Mouse (Mus musculus): ENCODE measurements at regions not wholly inside any gene's neighbourhood (a gene's known extent, or its start where the extent isn't known, plus 50 kb on each side); places are given as distances from the start of the nearest gene placed in this dataset.

DNA sequence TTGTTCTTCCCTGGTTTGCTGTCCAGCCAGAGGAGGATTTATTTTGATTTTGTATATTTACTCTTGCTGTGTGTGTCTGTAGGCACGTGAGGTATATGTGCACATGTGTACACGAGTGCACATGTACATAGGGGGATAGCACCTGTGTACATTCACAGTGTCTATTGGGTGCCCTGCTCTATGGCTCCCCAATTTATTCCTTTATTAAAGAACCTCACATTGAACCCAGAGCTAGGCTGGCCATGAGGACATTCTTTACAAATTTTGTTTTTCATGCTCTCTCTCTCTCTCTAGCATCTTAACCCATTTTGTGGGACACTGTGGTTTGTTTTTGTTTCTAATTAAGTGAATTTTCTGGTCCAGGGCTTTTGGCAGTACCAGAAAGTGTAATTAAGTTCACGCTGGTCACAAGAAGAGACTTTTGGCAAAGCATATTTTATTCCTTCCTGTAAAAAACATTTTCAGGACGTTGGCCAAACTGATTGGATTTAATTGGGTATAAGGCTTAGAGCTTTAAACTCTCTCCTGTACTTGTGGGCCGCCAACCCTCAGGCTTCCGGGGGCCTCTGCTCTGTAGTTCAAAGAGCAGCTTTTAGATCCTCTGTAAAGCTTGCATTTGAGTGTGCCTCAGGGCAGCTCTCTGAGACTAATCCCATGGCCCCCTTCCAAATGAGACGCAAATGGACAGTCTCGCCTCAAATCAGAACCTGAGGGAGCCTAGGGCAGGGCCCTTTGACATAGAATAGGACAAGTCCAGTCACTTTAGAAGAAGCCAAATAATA is 365.9 kb downstream of the Sox11 start:
- Histone ChIP-seq H3K4me3 (replicated peaks; ENCODE audit: low read length) (no peak overlapping the region), H3K4me1 (replicated peaks; ENCODE audit: low read depth, low read length) (no peaks in the 10 kb centered on the region), H3K9me3 (ENCODE audit: low read length) (no peaks in the 10 kb centered on the region), H3K36me3 (ENCODE audit: insufficient read depth, low read length) (no peaks in the 10 kb centered on the region), H3K27me3 (ENCODE audit: insufficient read depth, low read length) (no peaks in the 10 kb centered on the region)
- no peak for TF ChIP-seq CTCF (conservative IDR thresholded peaks at IDR 0.05; ENCODE audit: low read length)
- no peak for TF ChIP-seq POU5F1 (IDR thresholded peaks at IDR 0.05; ENCODE audit: borderline replicate concordance, low read length)
- no peak for TF ChIP-seq NANOG (IDR thresholded peaks at IDR 0.05; ENCODE audit: borderline replicate concordance, low read length)

DNA sequence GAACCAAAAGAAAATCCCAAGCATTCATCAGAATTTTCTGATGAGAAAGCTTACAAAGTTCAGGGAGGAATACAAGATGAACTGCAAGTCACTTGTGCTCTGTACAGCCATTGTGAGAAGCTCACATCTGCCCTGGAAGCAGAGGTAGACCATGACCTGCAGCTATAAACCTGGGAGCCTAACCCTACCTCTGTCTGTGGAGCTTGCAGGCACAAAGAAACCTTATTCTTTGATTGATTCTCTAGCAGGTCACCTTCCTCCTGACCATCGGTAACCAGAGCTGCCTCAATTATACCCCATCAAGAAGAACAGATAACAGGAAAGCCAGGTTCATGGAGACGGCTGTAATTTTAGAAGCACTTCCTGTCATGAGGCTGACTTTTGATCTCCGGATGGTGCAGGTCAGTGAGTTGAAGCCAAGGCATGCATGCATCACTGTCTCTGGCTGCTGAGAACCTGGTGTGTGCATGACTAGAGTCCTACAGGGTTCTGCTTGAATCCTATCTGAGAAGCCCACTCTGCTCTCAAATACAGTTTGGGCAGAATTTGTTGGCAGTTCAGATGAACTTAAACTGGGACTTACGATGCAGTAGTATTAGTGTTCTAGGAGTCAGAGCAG is 369.8 kb downstream of the Sox11 start:
- Histone ChIP-seq H3K4me1 (replicated peaks; ENCODE audit: low read depth, low read length) (no peaks in the 10 kb centered on the region), H3K9me3 (ENCODE audit: low read length) (no peaks in the 10 kb centered on the region), H3K27me3 (ENCODE audit: insufficient read depth, low read length) (no peaks in the 10 kb centered on the region), H3K4me3 (replicated peaks; ENCODE audit: low read length) (no peak overlapping the region), H3K36me3 (ENCODE audit: insufficient read depth, low read length) (no peaks in the 10 kb centered on the region)
- TF ChIP-seq NANOG (IDR thresholded peaks at IDR 0.05; ENCODE audit: borderline replicate concordance, low read length), result no peak
- no peak for TF ChIP-seq CTCF (conservative IDR thresholded peaks at IDR 0.05; ENCODE audit: low read length)
- TF ChIP-seq POU5F1 (IDR thresholded peaks at IDR 0.05; ENCODE audit: borderline replicate concordance, low read length), result no peak

DNA sequence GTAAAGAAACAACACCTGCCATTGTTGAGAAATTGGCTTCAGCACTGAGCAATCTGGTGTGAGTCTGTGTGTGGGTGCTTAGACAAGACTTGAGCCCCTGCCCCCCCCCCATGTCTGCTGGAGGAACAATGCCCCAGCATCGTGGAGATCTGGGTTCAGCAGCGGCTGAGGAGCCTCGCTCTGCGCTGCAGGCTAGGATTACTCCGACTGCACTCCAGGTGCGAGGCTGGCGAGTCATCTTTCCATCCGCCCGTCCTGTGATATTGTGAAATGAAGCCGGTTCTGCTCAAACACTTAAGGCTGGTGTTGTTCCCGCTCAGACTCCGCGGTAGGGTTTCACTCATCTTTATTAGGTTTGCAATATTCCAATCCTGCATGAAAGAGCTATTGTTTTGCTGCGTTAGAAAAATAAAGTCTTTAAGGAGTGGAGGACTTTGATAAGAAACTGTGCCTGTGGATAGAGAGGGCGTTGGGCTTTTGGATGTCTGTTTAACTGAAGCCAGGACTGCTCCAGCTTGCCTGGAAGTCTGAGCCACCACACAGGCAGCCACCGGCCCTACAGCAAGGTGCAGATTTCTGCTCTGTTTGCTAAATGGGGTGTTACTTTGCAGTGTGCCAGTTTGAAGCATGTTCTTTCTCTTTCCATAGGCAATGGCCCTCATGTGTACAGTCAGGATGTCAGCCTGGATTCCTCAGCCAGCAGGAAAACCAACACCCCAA is 375.2 kb downstream of the Sox11 start:
- H3K4me3 ChIP-seq (replicated peaks; ENCODE audit: low read length), result no peak overlapping the region
- peaks cover 5% of the 10 kb centered on the region; the same call in 1 of the 2 replicates for H3K27me3 ChIP-seq (ENCODE audit: insufficient read depth, low read length)
- no peaks in the 10 kb centered on the region for H3K4me1 ChIP-seq (replicated peaks; ENCODE audit: low read depth, low read length)
- no peaks in the 10 kb centered on the region for H3K36me3 ChIP-seq (ENCODE audit: insufficient read depth, low read length)
- TF ChIP-seq CTCF (conservative IDR thresholded peaks at IDR 0.05; ENCODE audit: low read length), result no peak
- TF ChIP-seq NANOG (IDR thresholded peaks at IDR 0.05; ENCODE audit: borderline replicate concordance, low read length), result no peak
- TF ChIP-seq POU5F1 (IDR thresholded peaks at IDR 0.05; ENCODE audit: borderline replicate concordance, low read length), result no peak
- H3K9me3 ChIP-seq (ENCODE audit: low read length), result no peaks in the 10 kb centered on the region

DNA sequence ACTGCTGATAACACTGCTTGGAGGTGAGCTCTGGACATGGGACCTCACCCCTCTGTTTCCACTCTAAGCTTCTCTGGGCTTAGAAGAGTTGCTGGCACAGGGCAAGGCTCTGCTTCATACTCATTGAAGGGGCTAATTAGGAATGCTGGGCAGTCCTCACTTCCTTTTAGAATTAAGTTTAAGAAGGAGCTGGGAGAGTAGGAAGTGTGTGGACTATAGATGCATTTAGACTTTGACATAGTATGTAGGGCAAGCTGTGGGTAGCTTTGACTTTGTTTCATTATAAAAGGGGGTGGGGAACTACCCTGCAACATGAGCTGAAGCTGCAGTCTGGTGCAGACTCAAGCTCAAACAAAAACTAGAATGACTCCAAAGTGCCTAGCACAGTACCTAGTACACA is 378.5 kb downstream of the Sox11 start:
- Histone ChIP-seq H3K4me3 (replicated peaks; ENCODE audit: low read length) (no peak overlapping the region), H3K9me3 (ENCODE audit: low read length) (no peaks in the 10 kb centered on the region), H3K27me3 (ENCODE audit: insufficient read depth, low read length) (peaks cover 5% of the 10 kb centered on the region; the same call in 1 of the 2 replicates), H3K4me1 (replicated peaks; ENCODE audit: low read depth, low read length) (no peaks in the 10 kb centered on the region), H3K36me3 (ENCODE audit: insufficient read depth, low read length) (no peaks in the 10 kb centered on the region)
- TF ChIP-seq POU5F1 (IDR thresholded peaks at IDR 0.05; ENCODE audit: borderline replicate concordance, low read length), result no peak
- TF ChIP-seq CTCF (conservative IDR thresholded peaks at IDR 0.05; ENCODE audit: low read length), result no peak
- TF ChIP-seq NANOG (IDR thresholded peaks at IDR 0.05; ENCODE audit: borderline replicate concordance, low read length), result no peak

DNA sequence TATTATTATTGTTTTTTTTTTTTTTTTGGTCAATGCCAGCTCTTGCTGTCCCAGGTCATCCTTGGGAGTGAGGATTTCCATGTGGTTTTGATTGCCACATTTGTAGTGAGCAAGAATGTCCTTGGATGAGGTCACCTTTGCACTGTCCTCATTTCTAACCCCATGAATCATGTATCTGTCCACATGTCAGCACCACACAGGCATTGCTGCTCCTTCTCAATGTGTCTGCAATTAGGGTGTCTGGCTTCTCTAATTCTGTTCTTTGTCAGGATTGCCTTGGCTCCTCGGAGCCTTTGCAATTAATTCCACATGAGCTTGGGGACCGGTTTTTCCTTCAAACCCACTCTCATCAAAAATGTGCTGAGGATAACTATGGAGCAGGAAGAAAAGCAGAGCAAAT is 402.5 kb downstream of the Sox11 start:
- no peak for TF ChIP-seq CTCF (conservative IDR thresholded peaks at IDR 0.05; ENCODE audit: low read length)
- no peak for TF ChIP-seq NANOG (IDR thresholded peaks at IDR 0.05; ENCODE audit: borderline replicate concordance, low read length)
- TF ChIP-seq POU5F1 (IDR thresholded peaks at IDR 0.05; ENCODE audit: borderline replicate concordance, low read length), result no peak
- H3K27me3 ChIP-seq (ENCODE audit: insufficient read depth, low read length), result no peaks in the 10 kb centered on the region

DNA sequence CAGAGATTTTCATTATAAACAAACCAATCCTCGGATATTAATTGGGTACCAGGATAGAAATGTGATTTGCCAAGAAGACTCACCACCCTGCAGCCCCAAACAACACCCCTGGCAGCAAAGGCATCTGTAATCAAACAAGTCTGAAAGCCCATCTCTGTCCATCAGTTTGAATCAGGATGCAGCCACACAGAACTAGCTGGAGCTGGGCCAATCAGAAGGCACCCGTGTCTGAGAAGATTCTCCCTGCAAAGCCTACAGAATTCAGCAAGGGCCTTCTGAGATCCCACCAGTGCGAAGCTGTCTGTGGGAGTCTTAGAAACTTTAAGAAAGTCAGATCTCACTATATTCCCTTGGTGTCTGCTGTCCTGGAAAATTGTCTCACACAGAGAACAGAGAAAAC is 404.5 kb downstream of the Sox11 start:
- TF ChIP-seq POU5F1 (IDR thresholded peaks at IDR 0.05; ENCODE audit: borderline replicate concordance, low read length), result no peak
- TF ChIP-seq NANOG (IDR thresholded peaks at IDR 0.05; ENCODE audit: borderline replicate concordance, low read length), result no peak
- TF ChIP-seq CTCF (conservative IDR thresholded peaks at IDR 0.05; ENCODE audit: low read length), result no peak
- no peaks in the 10 kb centered on the region for H3K36me3 ChIP-seq (ENCODE audit: insufficient read depth, low read length)
- H3K4me1 ChIP-seq (replicated peaks; ENCODE audit: low read depth, low read length), result peaks cover 2% of the 10 kb centered on the region; the same call in 1 of the 2 replicates
- no peaks in the 10 kb centered on the region for H3K27me3 ChIP-seq (ENCODE audit: insufficient read depth, low read length)
- H3K4me3 ChIP-seq (replicated peaks; ENCODE audit: low read length), result no peak overlapping the region
- no peaks in the 10 kb centered on the region for H3K9me3 ChIP-seq (ENCODE audit: low read length)

More for the DNA sequence above, 402.5 kb downstream of the Sox11 start:
- H3K36me3 ChIP-seq (ENCODE audit: insufficient read depth, low read length), result no peaks in the 10 kb centered on the region
- no peaks in the 10 kb centered on the region for H3K9me3 ChIP-seq (ENCODE audit: low read length)
- no peak overlapping the region for H3K4me3 ChIP-seq (replicated peaks; ENCODE audit: low read length)
- H3K4me1 ChIP-seq (replicated peaks; ENCODE audit: low read depth, low read length), result peaks cover 2% of the 10 kb centered on the region; the same call in 1 of the 2 replicates

DNA sequence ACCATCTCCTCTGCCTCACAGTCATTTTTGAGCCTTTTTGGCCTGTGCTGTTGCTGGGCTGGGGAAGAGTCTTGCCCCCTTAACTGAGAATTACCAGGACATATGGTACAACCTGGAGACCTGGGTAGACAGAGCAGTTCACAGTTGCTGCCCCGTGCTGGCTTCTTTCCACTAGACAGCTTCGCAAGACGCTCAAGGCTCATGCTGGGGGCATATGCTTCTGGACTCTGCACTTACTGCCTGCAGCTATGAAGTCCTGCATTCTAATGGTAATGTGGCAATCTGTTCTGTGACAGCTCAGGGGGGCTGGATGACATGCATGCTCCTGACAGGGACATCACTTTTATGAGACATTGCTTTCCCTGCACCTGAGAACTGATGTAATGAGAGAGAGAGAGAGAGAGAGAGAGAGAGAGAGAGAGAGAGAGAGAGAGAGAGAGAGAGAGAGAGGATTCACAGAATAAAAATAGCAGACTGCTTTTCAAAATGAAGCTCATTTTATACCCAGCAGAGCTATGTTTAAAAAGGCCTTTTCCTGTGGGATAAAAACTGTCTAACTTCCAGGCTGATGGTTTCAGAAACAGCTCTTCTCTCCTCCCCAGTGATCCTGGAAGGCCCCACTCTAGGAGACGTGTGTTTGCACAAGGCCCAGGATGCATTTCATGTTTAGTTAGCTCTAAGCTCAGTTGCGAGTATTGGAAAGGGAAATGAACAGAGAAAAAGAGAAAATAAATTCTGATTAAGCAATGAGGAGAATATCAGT is 405.5 kb downstream of the Sox11 start:
- no peak overlapping the region for H3K4me3 ChIP-seq (replicated peaks; ENCODE audit: low read length)
- peaks cover 2% of the 10 kb centered on the region; the same call in 1 of the 2 replicates for H3K4me1 ChIP-seq (replicated peaks; ENCODE audit: low read depth, low read length)
- H3K36me3 ChIP-seq (ENCODE audit: insufficient read depth, low read length), result no peaks in the 10 kb centered on the region
- TF ChIP-seq POU5F1 (IDR thresholded peaks at IDR 0.05; ENCODE audit: borderline replicate concordance, low read length), result no peak
- no peak for TF ChIP-seq CTCF (conservative IDR thresholded peaks at IDR 0.05; ENCODE audit: low read length)
- TF ChIP-seq NANOG (IDR thresholded peaks at IDR 0.05; ENCODE audit: borderline replicate concordance, low read length), result no peak
- no peaks in the 10 kb centered on the region for H3K27me3 ChIP-seq (ENCODE audit: insufficient read depth, low read length)
- H3K9me3 ChIP-seq (ENCODE audit: low read length), result no peaks in the 10 kb centered on the region

Data from E14TG2a.4 (cell line).